Mouse (Mus musculus) lung, postnatal 36 days (tissue): Measurements from ENCODE around the gene Cfap52.

Experiments
- DNase-seq: peaks from one replicate; pipeline ENCODE4 v3.0.0; 2022; ENCODE audit warnings: mixed read lengths

Cfap52 gene

GRCm38 (mm10) chr11:67925000-67925399 is 40.5 kb downstream of the Cfap52 start:
- DNase-seq: no peak

GRCm38 (mm10) chr11:67923720-67924119 is 41.7 kb downstream of the Cfap52 start:
- DNase-seq: no peak

- DNase-seq: peak; percentile 89
These were observed 42.7 kb downstream of the Cfap52 start for GRCm38 (mm10) chr11:67922755-67923125.

GRCm38 (mm10) chr11:67921827-67922754 is 43.4 kb downstream of the Cfap52 start, which contains the start of gene Usp43:
Gene Usp43, minus strand, starts transcription at chr11:67922153.
- DNase-seq: peak; percentile 93

- DNase-seq: peak; percentile 61
These were observed 44.2 kb downstream of the Cfap52 start for GRCm38 (mm10) chr11:67921091-67921826.

GRCm38 (mm10) chr11:67920226-67920960 is 45.1 kb downstream of the Cfap52 start:
- no peak for DNase-seq

- DNase-seq: no peak
These were observed 45.9 kb downstream of the Cfap52 start for GRCm38 (mm10) chr11:67919593-67919992.

GRCm38 (mm10) chr11:67917126-67917525 is 48.3 kb downstream of the Cfap52 start:
- DNase-seq: peak; percentile 8

GRCm38 (mm10) chr11:67911074-67911473 is 54.4 kb downstream of the Cfap52 start:
- no peak for DNase-seq

GRCm38 (mm10) chr11:67903756-67904155 is 61.7 kb downstream of the Cfap52 start:
- DNase-seq: no peak

- peak; percentile 78 for DNase-seq
These were observed 68.3 kb downstream of the Cfap52 start for GRCm38 (mm10) chr11:67897064-67897560.

GRCm38 (mm10) chr11:67895641-67896040 is 69.8 kb downstream of the Cfap52 start:
- DNase-seq: no peak

- DNase-seq: no peak
These were observed 76.9 kb downstream of the Cfap52 start for GRCm38 (mm10) chr11:67888521-67888920.

GRCm38 (mm10) chr11:67885921-67886320 is 79.5 kb downstream of the Cfap52 start:
- no peak for DNase-seq
